Mouse (Mus musculus): ENCODE results near the gene Jmjd1c.

DNA sequence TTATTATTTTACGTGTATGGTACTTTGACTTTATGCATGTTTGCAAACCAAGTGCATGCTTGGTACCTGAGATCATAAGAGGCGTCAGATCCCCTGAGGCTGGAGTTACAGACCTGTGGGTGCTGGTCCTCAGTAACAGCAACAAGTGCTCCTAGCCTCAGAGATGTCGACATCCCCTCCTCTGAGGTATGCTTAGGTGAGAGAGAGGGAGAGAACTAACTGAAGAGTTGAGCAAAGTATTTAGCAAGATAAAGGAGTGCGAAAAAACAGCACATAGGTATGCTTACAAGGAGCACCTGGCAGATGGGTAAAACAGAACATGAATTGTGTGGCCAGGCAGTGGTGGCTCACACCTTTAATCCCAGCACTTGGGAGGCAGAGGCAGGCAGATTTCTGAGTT, 5.3 kb upstream of the Jmjd1c start:
- TF ChIP-seq HCFC1 (IDR thresholded peaks at IDR 0.05; ENCODE audit: borderline replicate concordance, insufficient read depth, low read length), result no peak
- no peak for TF ChIP-seq ZNF384 (IDR thresholded peaks at IDR 0.05; ENCODE audit: low read depth, low read length)
- no peak for TF ChIP-seq ZC3H11A (IDR thresholded peaks at IDR 0.05; ENCODE audit: borderline replicate concordance, low read depth, low read length)
- no peak for TF ChIP-seq CHD2 (IDR thresholded peaks at IDR 0.05; ENCODE audit: low read depth, low read length)
- no peak for TF ChIP-seq MAFK (IDR thresholded peaks at IDR 0.05; ENCODE audit: insufficient read depth, low read depth, low read length)
